Mouse (Mus musculus): ENCODE data around the gene Efcab3. TPM values are rescaled to one million over a fixed set of nuclear protein-coding genes. Genes with fewer than 3 reads are reported as not detected.

Efcab3 gene
- polyA plus RNA-seq, 1 experiment = not detected

GRCm38 (mm10) chr11:105155915-105156314, 92.5 kb downstream of the Efcab3 start:
- no peak for DNase-seq
- TF ChIP-seq CTCF (IDR thresholded peaks at IDR 0.05; ENCODE audit: insufficient read depth, low read length) (no peak), POLR2A (IDR thresholded peaks at IDR 0.05; ENCODE audit: borderline replicate concordance, extremely low read depth, low read depth, low read length) (no peak)
- Histone ChIP-seq H3K4me3 (replicated peaks; ENCODE audit: extremely low read depth, low read depth, low read length) (no peak overlapping the region), H3K4me1 (ENCODE audit: control insufficient read depth, insufficient read depth, low read length) (peaks cover 3% of the 10 kb centered on the region; the same call in 1 of the 2 replicates)
- 27% methylated on average over 4 of the region's 4 CpGs for WGBS

- Histone ChIP-seq H3K4me3 (replicated peaks; ENCODE audit: extremely low read depth, low read depth, low read length) (no peak overlapping the region), H3K4me1 (ENCODE audit: control insufficient read depth, insufficient read depth, low read length) (peaks cover 3% of the 10 kb centered on the region; the same call in 1 of the 2 replicates)
- WGBS = 75% methylated on average over 19 of the region's 19 CpGs
These were observed 93.4 kb downstream of the Efcab3 start for GRCm38 (mm10) chr11:105156748-105157267.

GRCm38 (mm10) chr11:105158047-105158446, 94.7 kb downstream of the Efcab3 start:
- DNase-seq = no peak
- H3K4me1 ChIP-seq (ENCODE audit: control insufficient read depth, insufficient read depth, low read length) = peaks cover 3% of the 10 kb centered on the region; the same call in 1 of the 2 replicates
- H3K4me3 ChIP-seq (replicated peaks; ENCODE audit: extremely low read depth, low read depth, low read length) = no peak overlapping the region
- TF ChIP-seq POLR2A (IDR thresholded peaks at IDR 0.05; ENCODE audit: borderline replicate concordance, extremely low read depth, low read depth, low read length) (no peak), CTCF (IDR thresholded peaks at IDR 0.05; ENCODE audit: insufficient read depth, low read length) (no peak)

More at GRCm38 (mm10) chr11:105156748-105157267, 93.4 kb downstream of the Efcab3 start:
- TF ChIP-seq POLR2A (IDR thresholded peaks at IDR 0.05; ENCODE audit: borderline replicate concordance, extremely low read depth, low read depth, low read length) (no peak), CTCF (IDR thresholded peaks at IDR 0.05; ENCODE audit: insufficient read depth, low read length) (no peak)
- DNase-seq = no peak

- no peak overlapping the region for H3K4me3 ChIP-seq (replicated peaks; ENCODE audit: extremely low read depth, low read depth, low read length)
- DNase-seq = no peak
- TF ChIP-seq CTCF (IDR thresholded peaks at IDR 0.05; ENCODE audit: insufficient read depth, low read length) (no peak), POLR2A (IDR thresholded peaks at IDR 0.05; ENCODE audit: borderline replicate concordance, extremely low read depth, low read depth, low read length) (no peak)
- 54% methylated on average over 6 of the region's 6 CpGs for WGBS
- no peaks in the 10 kb centered on the region for H3K4me1 ChIP-seq (ENCODE audit: control insufficient read depth, insufficient read depth, low read length)
These were observed 96.4 kb downstream of the Efcab3 start for GRCm38 (mm10) chr11:105159673-105160360.

GRCm38 (mm10) chr11:105161411-105161810, 98.0 kb downstream of the Efcab3 start:
- 94% methylated on average over 2 of the region's 2 CpGs for WGBS
- H3K4me3 ChIP-seq (replicated peaks; ENCODE audit: extremely low read depth, low read depth, low read length) = no peak overlapping the region
- TF ChIP-seq CTCF (IDR thresholded peaks at IDR 0.05; ENCODE audit: insufficient read depth, low read length) = no peak
- DNase-seq = no peak
- H3K4me1 ChIP-seq (ENCODE audit: control insufficient read depth, insufficient read depth, low read length) = no peaks in the 10 kb centered on the region

- no peak for TF ChIP-seq POLR2A (IDR thresholded peaks at IDR 0.05; ENCODE audit: borderline replicate concordance, extremely low read depth, low read depth, low read length)
- no peak for TF ChIP-seq CTCF (IDR thresholded peaks at IDR 0.05; ENCODE audit: insufficient read depth, low read length)
- 83% methylated on average over 69 of the region's 69 CpGs for WGBS
- Histone ChIP-seq H3K4me3 (replicated peaks; ENCODE audit: extremely low read depth, low read depth, low read length) (no peak overlapping the region), H3K4me1 (ENCODE audit: control insufficient read depth, insufficient read depth, low read length) (no peaks in the 10 kb centered on the region)
- no peak for DNase-seq
These were observed 101.4 kb downstream of the Efcab3 start for GRCm38 (mm10) chr11:105164516-105165510.

- TF ChIP-seq CTCF (IDR thresholded peaks at IDR 0.05; ENCODE audit: insufficient read depth, low read length) (no peak), POLR2A (IDR thresholded peaks at IDR 0.05; ENCODE audit: borderline replicate concordance, extremely low read depth, low read depth, low read length) (no peak)
- no peak for DNase-seq
- Histone ChIP-seq H3K4me1 (ENCODE audit: control insufficient read depth, insufficient read depth, low read length) (no peaks in the 10 kb centered on the region), H3K4me3 (replicated peaks; ENCODE audit: extremely low read depth, low read depth, low read length) (no peak overlapping the region)
- 93% methylated on average over 10 of the region's 10 CpGs for WGBS
These were observed 103.4 kb downstream of the Efcab3 start for GRCm38 (mm10) chr11:105166780-105167179.

Other genes with a start within 250 kb of the Efcab3 start
- gene Mettl2, start 62.8 kb downstream of the Efcab3 start, polyA plus RNA-seq (2012; rRNA removed) = 8.9 and 10.0 TPM in 2 replicates
- not detected in 2 replicates for gene Gm10842, start 83.3 kb downstream of the Efcab3 start, polyA plus RNA-seq (2012; rRNA removed)
- 11.8 and 13.5 TPM in 2 replicates for gene Tlk2, start 115.2 kb downstream of the Efcab3 start, polyA plus RNA-seq (2012; rRNA removed)
- gene Mrc2, start 229.1 kb downstream of the Efcab3 start, polyA plus RNA-seq (2012; rRNA removed) = 77.0 and 91.8 TPM in 2 replicates

Measured in lung, adult 2 months (tissue).